Mouse (Mus musculus): Measurements from ENCODE around the gene Slu7. TPM values are rescaled to one million over a fixed set of nuclear protein-coding genes. Genes with fewer than 3 reads are reported as not detected.

The Slu7 gene
- total and polyA plus RNA-seq, 3 experiments: 3.8 to 27.8 (median 27.2) TPM

DNA sequence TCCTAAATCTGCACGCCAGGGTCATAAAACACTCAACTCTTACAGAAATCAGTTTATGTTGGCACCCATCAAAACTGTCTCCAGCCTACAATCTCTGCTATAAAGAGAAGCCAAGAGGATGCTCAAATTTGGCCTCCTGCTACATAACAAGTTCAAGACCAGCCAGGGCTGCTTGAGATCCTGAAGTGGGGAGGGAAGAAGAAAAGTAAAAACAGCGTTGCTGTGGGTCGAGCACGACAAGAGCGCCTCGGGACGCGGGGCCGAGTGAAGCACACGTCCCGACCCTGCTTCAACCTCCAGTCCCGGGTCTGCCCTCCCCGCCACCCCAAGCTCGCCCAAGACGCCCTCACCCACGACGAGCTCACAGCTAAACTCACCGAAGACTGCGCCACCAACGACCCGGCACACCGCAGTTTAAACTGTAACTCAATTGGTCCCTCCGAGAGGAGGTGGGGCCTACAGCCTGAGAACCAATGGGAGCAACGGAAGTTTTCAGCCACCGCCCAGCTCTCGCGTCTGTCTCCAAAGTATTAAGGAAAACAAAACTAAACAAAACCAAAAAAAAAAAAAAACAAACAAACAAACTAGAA, 7.6 kb upstream of the Slu7 start, which contains the start of gene Pttg1:
Pttg1 (minus strand) TSS at position 428 of the 590 bp plus-strand sequence.
- peaks cover 12% of the 10 kb centered on the region for H3K4me1 ChIP-seq (ENCODE audit: control insufficient read depth, insufficient read depth, low read length)
- no peaks in the 10 kb centered on the region for H3K27me3 ChIP-seq (ENCODE audit: control insufficient read depth, insufficient read depth, low read length)
- TF ChIP-seq POLR2A (IDR thresholded peaks at IDR 0.05; ENCODE audit: insufficient read depth, low read depth, low read length) (peak; percentile 99), CTCF (IDR thresholded peaks at IDR 0.05) (no peak), EP300 (IDR thresholded peaks at IDR 0.05; ENCODE audit: insufficient read depth, low read depth, low read length) (peak; percentile 64; the same call in 1 of the 2 replicates)
- H3K36me3 ChIP-seq (ENCODE audit: control insufficient read depth, insufficient read depth, low read length): peaks cover 12% of the 10 kb centered on the region
- intact Hi-C loops (cut with DNase I): no loop called here
- 3% methylated on average over 27 of the region's 27 CpGs for WGBS
- peak; percentile 85 to 90 for DNase-seq
- peaks cover 2% of the 10 kb centered on the region; the same call in 1 of the 2 replicates for H3K79me2 ChIP-seq (replicated peaks; ENCODE audit: control insufficient read depth, insufficient read depth, low read length)
- peak within 1 kb of the TSS; percentile 92 for H3K27ac ChIP-seq
- peak within 1 kb of the TSS; percentile 78 for H3K4me3 ChIP-seq
- peak within 1 kb of the TSS; percentile 94 for H3K9ac ChIP-seq (ENCODE audit: low read depth, low read length)

DNA sequence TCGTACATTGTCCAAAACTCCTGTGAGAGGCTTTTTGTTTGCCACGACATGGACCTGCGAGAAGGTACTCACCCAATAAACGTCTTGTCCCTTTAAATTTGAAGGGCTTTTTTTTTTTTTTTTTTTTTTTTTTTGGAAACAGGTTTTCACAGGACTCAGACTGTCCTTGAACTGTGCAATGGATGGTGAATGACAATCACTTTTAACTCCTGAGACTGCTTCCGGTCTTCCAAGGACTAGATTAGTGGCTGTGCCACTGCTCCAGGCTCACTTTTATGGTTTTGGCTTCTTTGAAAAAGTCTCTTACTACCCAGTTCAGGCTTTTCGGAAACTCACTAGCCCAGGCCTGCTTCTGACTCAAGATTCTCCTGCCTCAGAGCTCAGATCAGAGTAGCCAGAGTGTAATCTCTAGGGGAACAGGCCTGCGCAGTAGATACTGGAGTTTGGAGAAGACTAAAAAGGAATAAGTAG, 7.1 kb upstream of the Slu7 start:
- Histone ChIP-seq H3K27me3 (ENCODE audit: control insufficient read depth, insufficient read depth, low read length) (no peaks in the 10 kb centered on the region), H3K79me2 (replicated peaks; ENCODE audit: control insufficient read depth, insufficient read depth, low read length) (peaks cover 2% of the 10 kb centered on the region; the same call in 1 of the 2 replicates), H3K36me3 (ENCODE audit: control insufficient read depth, insufficient read depth, low read length) (peaks cover 12% of the 10 kb centered on the region), H3K4me3 (peak overlapping the region; percentile 78), H3K9ac (ENCODE audit: low read depth, low read length) (peak overlapping the region; percentile 36; the same call in 1 of the 2 replicates), H3K27ac (peak overlapping the region; percentile 92), H3K4me1 (ENCODE audit: control insufficient read depth, insufficient read depth, low read length) (peaks cover 12% of the 10 kb centered on the region)
- WGBS: 12% methylated on average over 7 of the region's 7 CpGs
- TF ChIP-seq EP300 (IDR thresholded peaks at IDR 0.05; ENCODE audit: insufficient read depth, low read depth, low read length) (no peak), POLR2A (IDR thresholded peaks at IDR 0.05; ENCODE audit: insufficient read depth, low read depth, low read length) (no peak), CTCF (IDR thresholded peaks at IDR 0.05) (no peak)
- intact Hi-C loops (cut with DNase I): no loop called here
- peak in 1 of 2 experiments; percentile 56 for DNase-seq

DNA sequence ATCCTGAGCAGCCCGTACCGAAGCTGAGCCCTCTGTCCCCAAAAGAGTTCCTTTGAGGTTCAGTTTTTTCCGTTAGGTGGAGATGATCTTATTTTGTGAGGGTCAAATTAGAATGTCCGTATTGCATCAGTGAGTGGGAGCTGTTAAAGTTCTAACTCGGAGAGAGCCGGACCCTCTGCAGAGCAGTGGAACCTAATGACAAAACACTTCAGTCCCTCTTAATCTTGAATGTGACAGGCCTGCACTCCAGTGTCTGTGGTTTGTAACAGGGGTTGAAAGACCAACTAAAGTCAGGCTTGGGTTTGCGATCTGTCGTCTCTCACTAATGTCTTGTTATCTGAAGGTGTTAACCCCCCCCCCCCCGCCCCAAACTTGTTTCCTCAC, 472 bp downstream of the Slu7 start:
- Histone ChIP-seq H3K36me3 (ENCODE audit: control insufficient read depth, insufficient read depth, low read length) (peaks cover 5% of the 10 kb centered on the region; the same call in 1 of the 2 replicates), H3K79me2 (replicated peaks; ENCODE audit: control insufficient read depth, insufficient read depth, low read length) (peaks cover 5% of the 10 kb centered on the region; the same call in 1 of the 2 replicates), H3K27ac (peak overlapping the region; percentile 85), H3K4me3 (peak overlapping the region; percentile 87), H3K4me1 (ENCODE audit: control insufficient read depth, insufficient read depth, low read length) (peaks cover 2% of the 10 kb centered on the region), H3K27me3 (ENCODE audit: control insufficient read depth, insufficient read depth, low read length) (no peaks in the 10 kb centered on the region), H3K9ac (ENCODE audit: low read depth, low read length) (peak overlapping the region; percentile 84)
- intact Hi-C loops (cut with DNase I): loop anchor here (5.0 kb wide), 1 partner anchor 138 kb away; no protein-coding TSS in a partner anchor
- DNase-seq: no peak
- 1% methylated on average over 9 of the region's 9 CpGs for WGBS
- TF ChIP-seq EP300 (IDR thresholded peaks at IDR 0.05; ENCODE audit: insufficient read depth, low read depth, low read length) (no peak), CTCF (IDR thresholded peaks at IDR 0.05) (no peak), POLR2A (IDR thresholded peaks at IDR 0.05; ENCODE audit: insufficient read depth, low read depth, low read length) (no peak)

DNA sequence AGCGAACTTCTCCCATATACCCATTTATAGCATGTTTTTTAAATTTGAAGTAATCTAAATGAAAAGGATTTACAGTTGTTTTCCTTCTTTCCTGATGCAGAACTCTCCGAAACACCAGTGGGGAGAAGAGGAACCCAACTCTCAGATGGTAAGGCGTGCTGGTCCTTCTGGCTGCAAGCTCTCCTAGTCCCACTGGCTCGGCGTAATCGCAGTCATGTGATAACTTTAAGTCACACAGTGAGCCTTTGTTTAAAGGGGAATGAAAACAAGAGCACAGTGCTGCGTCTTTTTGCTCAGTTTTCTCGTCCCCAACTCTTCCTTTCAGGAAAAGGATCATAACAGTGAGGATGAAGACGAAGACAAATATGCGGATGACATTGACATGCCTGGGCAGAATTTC, 7.6 kb downstream of the Slu7 start:
- Histone ChIP-seq H3K4me1 (ENCODE audit: control insufficient read depth, insufficient read depth, low read length) (no peaks in the 10 kb centered on the region), H3K79me2 (replicated peaks; ENCODE audit: control insufficient read depth, insufficient read depth, low read length) (no peaks in the 10 kb centered on the region), H3K27me3 (ENCODE audit: control insufficient read depth, insufficient read depth, low read length) (no peaks in the 10 kb centered on the region), H3K36me3 (ENCODE audit: control insufficient read depth, insufficient read depth, low read length) (no peaks in the 10 kb centered on the region), H3K9ac (ENCODE audit: low read depth, low read length) (no peak overlapping the region), H3K27ac (no peak overlapping the region), H3K4me3 (no peak overlapping the region)
- 95% methylated on average over 10 of the region's 10 CpGs for WGBS
- TF ChIP-seq CTCF (IDR thresholded peaks at IDR 0.05): no peak
- TF ChIP-seq EP300 (IDR thresholded peaks at IDR 0.05; ENCODE audit: insufficient read depth, low read depth, low read length): no peak
- no peak for TF ChIP-seq POLR2A (IDR thresholded peaks at IDR 0.05; ENCODE audit: insufficient read depth, low read depth, low read length)
- intact Hi-C loops (cut with DNase I): no loop called here
- no peak for DNase-seq

DNA sequence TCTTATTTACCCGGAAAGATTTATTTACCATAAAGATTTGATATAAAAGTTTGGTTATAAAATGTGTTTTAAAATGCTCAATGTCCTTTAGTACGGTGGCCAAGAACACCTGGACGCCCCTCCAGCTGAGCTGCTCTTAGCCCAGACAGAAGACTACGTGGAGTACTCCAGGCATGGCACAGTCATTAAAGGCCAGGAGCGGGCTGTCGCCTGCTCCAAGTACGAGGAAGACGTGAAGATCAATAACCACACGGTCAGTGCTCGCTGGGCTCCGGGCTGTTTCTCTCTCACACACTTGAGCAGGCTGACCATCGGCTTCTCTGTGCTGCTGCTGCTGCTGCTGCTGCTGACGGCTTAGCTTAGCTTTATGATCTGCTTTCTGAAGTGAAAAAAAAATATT, 9.6 kb downstream of the Slu7 start:
- Histone ChIP-seq H3K27ac (no peak overlapping the region), H3K27me3 (ENCODE audit: control insufficient read depth, insufficient read depth, low read length) (no peaks in the 10 kb centered on the region), H3K4me1 (ENCODE audit: control insufficient read depth, insufficient read depth, low read length) (no peaks in the 10 kb centered on the region), H3K36me3 (ENCODE audit: control insufficient read depth, insufficient read depth, low read length) (no peaks in the 10 kb centered on the region; the same call in 1 of the 2 replicates), H3K9ac (ENCODE audit: low read depth, low read length) (no peak overlapping the region), H3K79me2 (replicated peaks; ENCODE audit: control insufficient read depth, insufficient read depth, low read length) (no peaks in the 10 kb centered on the region), H3K4me3 (no peak overlapping the region)
- no peak for DNase-seq
- WGBS: 93% methylated on average over 13 of the region's 13 CpGs
- no peak for TF ChIP-seq EP300 (IDR thresholded peaks at IDR 0.05; ENCODE audit: insufficient read depth, low read depth, low read length)
- TF ChIP-seq POLR2A (IDR thresholded peaks at IDR 0.05; ENCODE audit: insufficient read depth, low read depth, low read length): no peak
- no peak for TF ChIP-seq CTCF (IDR thresholded peaks at IDR 0.05)
- intact Hi-C loops (cut with DNase I): no loop called here

GRCm38 (mm10) chr11:43449916-43450315, 16.4 kb downstream of the Slu7 start:
- Histone ChIP-seq H3K4me1 (ENCODE audit: control insufficient read depth, insufficient read depth, low read length) (no peaks in the 10 kb centered on the region), H3K27me3 (ENCODE audit: control insufficient read depth, insufficient read depth, low read length) (no peaks in the 10 kb centered on the region), H3K36me3 (ENCODE audit: control insufficient read depth, insufficient read depth, low read length) (no peaks in the 10 kb centered on the region; the same call in 1 of the 2 replicates), H3K27ac (no peak overlapping the region), H3K79me2 (replicated peaks; ENCODE audit: control insufficient read depth, insufficient read depth, low read length) (no peaks in the 10 kb centered on the region), H3K9ac (ENCODE audit: low read depth, low read length) (no peak overlapping the region), H3K4me3 (no peak overlapping the region)
- intact Hi-C loops (cut with DNase I): loop anchor here (5.0 kb wide), 1 partner anchor 137 kb away; the partner anchor contains the start of gene 4933415A04Rik
- no peak for TF ChIP-seq POLR2A (IDR thresholded peaks at IDR 0.05; ENCODE audit: insufficient read depth, low read depth, low read length)
- no peak for TF ChIP-seq CTCF (IDR thresholded peaks at IDR 0.05)
- no peak for TF ChIP-seq EP300 (IDR thresholded peaks at IDR 0.05; ENCODE audit: insufficient read depth, low read depth, low read length)
- no peak for DNase-seq
- WGBS: 57% methylated on average over 2 of the region's 2 CpGs

Data from heart, adult 2 months (tissue).